Mouse (Mus musculus) midbrain, embryonic 11.5 days (tissue): ENCODE data around the gene Mst1. TPM values are rescaled to one million over a fixed set of nuclear protein-coding genes. Genes with fewer than 3 reads are reported as not detected.

Source experiments
- ATAC-seq: fragments of 200-750 bp; cut with Nextera tagmentation; 2 replicates; pipeline ENCODE4 v1.8.0; 2017; ENCODE audit warnings: moderate TSS enrichment, moderate library complexity; ENCODE audit not compliant: low FRiP score
- DNase-seq: peaks from one replicate; pipeline ENCODE4 v3.0.0; 2015; ENCODE audit warnings: low spot score; ENCODE audit errors: missing footprints
- H3K27ac ChIP-seq: fragments of 300-500 bp; sonication (generic); 2 replicates; pipeline ENCODE4 v1.5.1; 2014; ENCODE audit warnings: low read depth, low read length
- H3K27me3 ChIP-seq: fragments of 300-500 bp; sonication (generic); 2 replicates; pipeline ENCODE4 v1.6.1; 2014; ENCODE audit warnings: mild to moderate bottlenecking, low read length, moderate library complexity, mixed read lengths; ENCODE audit not compliant: control insufficient read depth, insufficient read depth
- H3K36me3 ChIP-seq: fragments of 300-500 bp; sonication (generic); 2 replicates; pipeline ENCODE4 v1.6.1; 2014; ENCODE audit warnings: mild to moderate bottlenecking, low read length, moderate library complexity, mixed read lengths; ENCODE audit not compliant: control insufficient read depth, insufficient read depth
- H3K4me1 ChIP-seq: fragments of 300-500 bp; sonication (generic); 2 replicates; pipeline ENCODE4 v1.6.1; 2014; ENCODE audit warnings: low read length; ENCODE audit not compliant: control insufficient read depth, insufficient read depth
- H3K4me2 ChIP-seq: fragments of 300-500 bp; sonication (generic); 2 replicates; pipeline ENCODE4 v1.6.1; 2014; ENCODE audit warnings: mild to moderate bottlenecking, moderate library complexity
- H3K4me3 ChIP-seq: fragments of 300-500 bp; sonication (generic); 2 replicates; pipeline ENCODE4 v1.5.1; 2014; ENCODE audit warnings: low read depth, low read length
- H3K9ac ChIP-seq: fragments of 300-500 bp; sonication (generic); 2 replicates; pipeline ENCODE4 v1.6.1; 2014; ENCODE audit warnings: low read length
- H3K9me3 ChIP-seq: fragments of 300-500 bp; sonication (generic); 2 replicates; pipeline ENCODE4 v1.6.1; 2016; ENCODE audit warnings: low read length; ENCODE audit not compliant: control insufficient read depth
- WGBS: fragments of 180-500 bp; shearing (Covaris S2); extraction: QIAGEN DNeasy Blood & Tissue Kit; methylation state at CpG from one replicate; pipeline ENCODE4 v1.1.7; 2014; 5-methylcytosine and 5-hydroxymethylcytosine counted together
- polyA plus RNA-seq: library from polyadenylated mRNA; unstranded; fragments of >200 nt; fragmentation: Nextera tagmentation; extraction: Ambion mirVana; gene quantifications from 2 replicates; pipeline ENCODE4 v1.2.1, GENCODE M21; 2014

Gene Mst1
- polyA plus RNA-seq, 1 experiment from 2014 or later: 0.78 TPM

DNA sequence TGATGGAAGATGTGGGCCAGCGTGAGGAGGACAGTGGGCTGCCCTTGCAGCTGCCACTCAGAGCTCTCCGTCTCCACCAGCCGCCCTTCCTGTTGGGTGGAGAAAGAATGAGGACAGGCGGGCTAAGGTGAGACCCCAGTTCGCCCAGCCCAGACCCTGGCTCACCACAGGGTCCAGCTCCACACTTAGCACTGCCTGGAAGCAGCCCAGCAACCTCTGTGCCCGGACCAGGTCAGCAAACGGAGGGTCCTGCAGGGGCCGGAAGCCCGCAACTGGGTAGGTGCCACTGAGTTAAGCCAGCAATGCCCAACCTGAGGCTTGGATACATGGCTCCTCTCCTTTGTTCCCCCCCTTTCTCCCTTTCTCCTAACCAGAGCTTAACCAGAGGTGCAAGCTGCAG, 11.2 kb upstream of the Mst1 start:
- Histone ChIP-seq H3K4me1 (no peaks in the 10 kb centered on the region), H3K36me3 (no peaks in the 10 kb centered on the region; the same call in 1 of the 2 replicates), H3K4me3 (no peak overlapping the region), H3K4me2 (no peak overlapping the region), H3K27me3 (no peaks in the 10 kb centered on the region), H3K9ac (no peak overlapping the region), H3K27ac (no peak overlapping the region), H3K9me3 (no peaks in the 10 kb centered on the region)
- 88% methylated on average over 9 of the region's 9 CpGs for WGBS
- ATAC-seq (no peak), DNase-seq (no peak)

DNA sequence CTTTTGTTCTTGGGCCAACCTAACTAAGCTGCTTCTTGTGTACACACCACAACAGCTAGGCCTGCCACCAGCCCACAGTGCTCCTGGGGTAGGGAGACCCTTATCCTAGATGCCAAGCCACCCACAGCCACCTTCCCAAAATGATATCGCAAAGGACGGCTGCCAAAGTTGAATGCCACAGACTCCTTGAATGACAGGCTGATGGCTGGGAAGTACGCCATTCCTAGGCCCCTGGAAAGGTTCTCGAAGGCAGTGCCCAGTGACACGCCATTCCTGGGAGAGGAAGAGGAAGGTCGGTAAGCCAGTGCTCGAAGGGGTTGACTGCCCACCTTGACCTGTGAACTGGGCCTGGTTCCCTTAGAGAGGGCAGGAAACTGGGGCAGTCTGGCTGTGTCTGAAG, 10.7 kb upstream of the Mst1 start:
- H3K4me1 ChIP-seq: no peaks in the 10 kb centered on the region
- no peaks in the 10 kb centered on the region; the same call in 1 of the 2 replicates for H3K36me3 ChIP-seq
- ATAC-seq: no peak
- H3K4me2 ChIP-seq: no peak overlapping the region
- H3K27me3 ChIP-seq: no peaks in the 10 kb centered on the region
- no peak overlapping the region for H3K9ac ChIP-seq
- 87% methylated on average over 7 of the region's 7 CpGs for WGBS
- DNase-seq: no peak
- no peak overlapping the region for H3K4me3 ChIP-seq
- no peaks in the 10 kb centered on the region for H3K9me3 ChIP-seq
- no peak overlapping the region for H3K27ac ChIP-seq

DNA sequence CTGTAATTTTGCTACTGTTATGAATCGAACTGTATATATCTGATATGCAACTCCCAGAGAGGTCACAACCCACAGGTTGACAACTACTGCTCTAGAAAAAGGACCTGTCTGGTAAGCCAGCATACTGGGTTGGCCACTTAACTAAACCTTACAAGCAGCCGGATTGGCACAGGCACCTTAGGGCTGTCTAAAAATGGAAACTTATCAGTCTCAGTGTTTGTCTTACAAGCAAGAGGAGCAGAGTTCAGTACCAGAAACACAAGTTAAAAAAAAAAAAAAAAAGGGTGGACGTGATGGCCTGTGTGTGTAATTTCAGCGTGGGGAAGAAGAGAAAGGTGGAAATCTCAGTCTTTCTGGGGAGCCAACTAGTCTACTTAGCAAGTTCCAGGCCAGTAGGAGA, 8.4 kb upstream of the Mst1 start:
- H3K9ac ChIP-seq: no peak overlapping the region
- no peak overlapping the region for H3K4me3 ChIP-seq
- H3K27ac ChIP-seq: no peak overlapping the region
- no peaks in the 10 kb centered on the region for H3K4me1 ChIP-seq
- no peaks in the 10 kb centered on the region; the same call in 1 of the 2 replicates for H3K36me3 ChIP-seq
- H3K4me2 ChIP-seq: no peak overlapping the region
- 92% methylated on average over 4 of the region's 4 CpGs for WGBS
- DNase-seq (no peak), ATAC-seq (no peak)
- H3K27me3 ChIP-seq: no peaks in the 10 kb centered on the region
- H3K9me3 ChIP-seq: no peaks in the 10 kb centered on the region

DNA sequence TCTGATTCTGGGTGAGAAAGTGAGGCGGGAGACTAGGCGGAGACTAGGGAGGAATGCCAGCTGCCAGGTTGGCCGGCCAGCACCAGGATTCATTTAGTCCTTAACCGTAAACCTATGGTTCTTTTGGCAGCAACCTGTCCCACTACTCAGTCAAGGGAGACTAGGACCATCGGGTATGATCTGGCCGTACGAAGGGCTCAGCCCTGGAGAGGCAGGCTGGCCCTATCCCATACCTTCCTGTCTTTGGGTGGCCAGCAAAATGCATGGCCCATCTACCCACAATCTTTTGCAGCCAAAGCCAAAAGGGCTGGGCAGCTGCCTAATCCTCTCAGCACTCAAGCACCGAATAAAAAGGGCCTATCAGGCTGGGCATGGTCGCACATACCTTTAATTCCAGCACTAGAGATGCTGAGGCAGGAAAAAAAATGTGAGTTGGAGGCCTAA, 7.7 kb upstream of the Mst1 start:
- Histone ChIP-seq H3K27me3 (no peaks in the 10 kb centered on the region), H3K9ac (no peak overlapping the region), H3K9me3 (no peaks in the 10 kb centered on the region), H3K27ac (no peak overlapping the region), H3K4me3 (no peak overlapping the region), H3K4me1 (no peaks in the 10 kb centered on the region), H3K36me3 (no peaks in the 10 kb centered on the region; the same call in 1 of the 2 replicates), H3K4me2 (no peak overlapping the region)
- DNase-seq (no peak), ATAC-seq (no peak)
- WGBS: 54% methylated on average over 9 of the region's 9 CpGs

DNA sequence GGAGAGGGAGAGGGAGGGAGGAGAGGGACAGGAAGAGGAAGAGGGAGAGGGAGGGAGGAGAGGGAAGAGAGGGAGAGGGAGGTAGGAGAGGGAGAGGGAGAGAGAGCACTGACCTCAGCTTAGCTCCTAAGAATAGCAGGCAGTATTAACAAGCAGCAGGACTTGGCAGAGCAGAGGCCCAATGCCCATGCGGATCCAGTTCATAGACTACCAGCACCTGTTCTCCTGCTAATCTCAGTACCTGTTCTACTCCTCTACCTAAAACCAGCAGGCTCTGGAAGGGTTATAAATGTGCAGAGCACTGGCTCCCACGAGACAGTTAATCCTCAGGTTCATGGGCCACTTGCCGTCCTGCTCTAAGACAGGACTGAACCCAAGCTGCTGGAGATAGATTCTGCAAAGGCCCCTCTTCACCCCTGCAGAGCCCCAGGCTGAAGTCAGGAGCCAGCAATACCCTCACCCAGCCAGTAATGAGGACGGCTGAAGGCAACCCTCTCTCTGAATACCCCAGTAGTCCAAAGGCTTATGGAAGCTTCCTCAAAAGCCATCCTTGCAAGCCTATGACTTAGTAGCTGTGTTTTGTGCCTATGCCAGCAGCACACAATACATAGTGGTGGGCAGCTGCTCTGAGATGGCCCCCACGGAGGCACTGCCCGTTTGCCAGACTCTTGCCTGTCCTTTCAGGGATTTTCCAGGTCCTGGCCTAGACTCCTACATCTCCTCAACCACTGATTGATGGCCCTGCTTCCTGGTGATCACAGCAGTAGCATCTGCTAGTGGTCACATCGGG, 6.9 kb upstream of the Mst1 start:
- no peak for DNase-seq
- Histone ChIP-seq H3K4me3 (no peak overlapping the region), H3K36me3 (no peaks in the 10 kb centered on the region; the same call in 1 of the 2 replicates), H3K4me2 (no peak overlapping the region), H3K27me3 (no peaks in the 10 kb centered on the region), H3K27ac (no peak overlapping the region), H3K9me3 (no peaks in the 10 kb centered on the region), H3K9ac (no peak overlapping the region), H3K4me1 (peaks cover 3% of the 10 kb centered on the region; the same call in 1 of the 2 replicates)
- ATAC-seq: no peak
- WGBS: 61% methylated on average over 7 of the region's 7 CpGs

DNA sequence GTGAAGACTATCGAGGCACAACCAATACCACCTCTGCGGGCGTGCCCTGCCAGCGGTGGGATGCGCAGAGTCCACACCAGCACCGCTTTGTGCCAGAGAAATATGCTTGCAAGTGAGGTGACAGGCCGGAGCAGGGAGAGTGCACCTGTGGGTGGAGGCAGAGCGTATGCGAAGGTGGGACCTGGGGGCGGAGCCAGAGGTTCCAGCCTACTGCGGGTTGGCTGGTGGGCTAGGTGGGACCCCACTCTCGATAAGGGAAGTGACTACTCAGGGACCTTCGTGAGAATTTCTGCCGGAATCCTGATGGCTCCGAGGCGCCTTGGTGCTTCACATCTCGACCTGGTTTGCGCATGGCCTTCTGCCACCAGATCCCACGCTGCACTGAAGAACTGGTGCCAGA, 2.3 kb downstream of the Mst1 start:
- WGBS: 9% methylated on average over 19 of the region's 19 CpGs
- Histone ChIP-seq H3K9me3 (no peaks in the 10 kb centered on the region), H3K27me3 (peaks cover 24% of the 10 kb centered on the region), H3K27ac (no peak overlapping the region), H3K4me1 (peaks cover 11% of the 10 kb centered on the region; the same call in 1 of the 2 replicates), H3K36me3 (peaks cover 23% of the 10 kb centered on the region), H3K4me2 (no peak overlapping the region), H3K9ac (no peak overlapping the region), H3K4me3 (no peak overlapping the region)
- DNase-seq: no peak
- no peak for ATAC-seq

DNA sequence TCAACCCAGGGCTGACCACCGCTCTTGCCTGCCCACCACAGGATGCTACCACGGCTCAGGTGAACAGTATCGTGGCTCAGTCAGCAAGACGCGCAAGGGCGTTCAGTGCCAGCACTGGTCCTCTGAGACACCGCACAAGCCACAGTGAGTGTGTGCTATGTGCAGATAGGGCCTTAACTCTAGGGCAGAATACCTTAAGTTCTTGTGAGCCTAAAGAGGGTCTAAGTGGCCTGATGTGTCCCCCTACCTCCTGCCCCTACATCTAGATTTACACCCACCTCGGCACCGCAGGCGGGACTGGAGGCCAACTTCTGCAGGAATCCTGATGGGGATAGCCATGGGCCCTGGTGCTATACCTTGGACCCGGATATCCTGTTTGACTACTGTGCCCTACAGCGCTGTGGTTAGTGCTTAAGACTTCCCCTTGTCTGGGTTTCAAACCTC, 2.8 kb downstream of the Mst1 start, which contains the start of gene Rnf123:
Gene Rnf123, minus strand, starts transcription at position 359 of the 444 bp plus-strand sequence.
- H3K27me3 ChIP-seq: peaks cover 24% of the 10 kb centered on the region
- ATAC-seq (no peak), DNase-seq (no peak)
- no peak within 1 kb of the TSS for H3K4me2 ChIP-seq
- H3K9me3 ChIP-seq: no peaks in the 10 kb centered on the region
- H3K4me3 ChIP-seq: no peak within 1 kb of the TSS
- 40% methylated on average over 12 of the region's 12 CpGs for WGBS
- H3K36me3 ChIP-seq: peaks cover 26% of the 10 kb centered on the region
- no peak within 1 kb of the TSS for H3K9ac ChIP-seq
- H3K27ac ChIP-seq: no peak within 1 kb of the TSS
- H3K4me1 ChIP-seq: peaks cover 11% of the 10 kb centered on the region; the same call in 1 of the 2 replicates

DNA sequence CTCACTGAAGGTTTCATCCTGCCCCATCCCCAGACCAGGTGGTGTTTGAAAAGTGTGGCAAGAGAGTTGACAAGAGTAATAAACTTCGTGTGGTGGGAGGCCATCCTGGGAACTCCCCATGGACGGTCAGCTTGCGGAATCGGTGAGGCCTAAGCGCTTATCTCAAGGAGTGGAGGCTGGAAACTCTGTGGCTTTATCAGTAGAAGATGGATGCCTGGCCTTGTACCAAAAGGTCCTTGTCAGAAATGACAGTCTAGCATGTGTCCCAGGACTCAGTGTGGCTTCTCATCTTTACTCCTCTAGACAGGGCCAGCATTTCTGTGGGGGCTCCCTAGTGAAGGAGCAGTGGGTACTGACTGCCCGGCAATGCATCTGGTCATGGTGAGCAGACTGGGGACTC, 3.3 kb downstream of the Mst1 start:
- Histone ChIP-seq H3K9ac (no peak overlapping the region), H3K27me3 (peaks cover 24% of the 10 kb centered on the region), H3K36me3 (peaks cover 27% of the 10 kb centered on the region), H3K4me2 (no peak overlapping the region), H3K9me3 (no peaks in the 10 kb centered on the region), H3K4me3 (no peak overlapping the region), H3K4me1 (peaks cover 5% of the 10 kb centered on the region; the same call in 1 of the 2 replicates), H3K27ac (no peak overlapping the region)
- ATAC-seq (no peak), DNase-seq (no peak)
- 84% methylated on average over 6 of the region's 6 CpGs for WGBS

DNA sequence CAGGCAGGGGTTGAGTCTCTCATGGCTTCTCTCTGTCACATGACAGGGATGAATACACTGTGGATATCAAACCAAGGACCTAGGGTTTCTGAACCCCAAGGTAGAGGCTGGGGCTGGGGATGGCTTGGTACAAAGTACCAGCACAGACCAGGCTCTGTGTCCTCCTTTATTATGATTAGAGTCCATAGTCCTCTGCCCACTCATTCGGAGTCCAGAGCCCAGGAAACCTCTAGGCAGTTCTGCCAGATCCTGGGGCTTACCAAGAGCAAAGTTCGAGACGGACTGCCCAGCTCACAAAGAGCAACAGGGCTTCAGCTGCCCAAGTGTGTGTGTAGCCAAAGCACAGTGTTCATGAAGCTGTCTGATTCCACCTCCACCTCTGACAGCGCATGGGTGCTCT, 5.0 kb downstream of the Mst1 start:
- Histone ChIP-seq H3K4me2 (no peak overlapping the region), H3K27me3 (peaks cover 24% of the 10 kb centered on the region), H3K36me3 (peaks cover 32% of the 10 kb centered on the region), H3K4me1 (no peaks in the 10 kb centered on the region), H3K4me3 (no peak overlapping the region), H3K9ac (no peak overlapping the region), H3K9me3 (no peaks in the 10 kb centered on the region), H3K27ac (no peak overlapping the region)
- WGBS: 97% methylated on average over 4 of the region's 4 CpGs
- DNase-seq (no peak), ATAC-seq (no peak)
